Mouse (Mus musculus) forebrain, embryonic 12.5 days (tissue): ENCODE results near the gene Gbp5. TPM values are rescaled to one million over a fixed set of nuclear protein-coding genes. Genes with fewer than 3 reads are reported as not detected.
A peak's percentile ranks its signal among the peaks of the same experiment; 100 is the strongest.
"Not testable (repeated sequence)": the region's sequence is repeated elsewhere in the genome, so short reads cannot be mapped to it uniquely, and the experiment has no call there.

Experiments
- ATAC-seq: fragments of 200-750 bp; cut with Nextera tagmentation; 2 replicates; pipeline ENCODE4 v1.8.0; 2017; ENCODE audit warnings: moderate TSS enrichment; ENCODE audit not compliant: low FRiP score
- H3K27ac ChIP-seq: fragments of 300-500 bp; sonication (generic); 2 replicates; pipeline ENCODE4 v1.5.1; 2016; ENCODE audit warnings: mild to moderate bottlenecking
- H3K27me3 ChIP-seq: fragments of 300-500 bp; sonication (generic); 2 replicates; pipeline ENCODE4 v1.6.1; 2016; ENCODE audit warnings: mild to moderate bottlenecking
- H3K36me3 ChIP-seq: fragments of 300-500 bp; sonication (generic); replicated peaks from 2 replicates; pipeline ENCODE4 v1.6.1; 2016; ENCODE audit warnings: mild to moderate bottlenecking
- H3K4me1 ChIP-seq: fragments of 300-500 bp; sonication (generic); 2 replicates; pipeline ENCODE4 v1.6.1; 2016
- H3K4me2 ChIP-seq: fragments of 300-500 bp; sonication (generic); 2 replicates; pipeline ENCODE4 v1.6.1; 2016; ENCODE audit warnings: mild to moderate bottlenecking, moderate library complexity
- H3K4me3 ChIP-seq: fragments of 300-500 bp; sonication (generic); replicated peaks from 2 replicates; pipeline ENCODE4 v1.5.1; 2016; ENCODE audit warnings: mild to moderate bottlenecking
- H3K9ac ChIP-seq: fragments of 300-500 bp; sonication (generic); 2 replicates; pipeline ENCODE4 v1.6.1; 2016; ENCODE audit warnings: mild to moderate bottlenecking
- H3K9me3 ChIP-seq: fragments of 300-500 bp; sonication (generic); 2 replicates; pipeline ENCODE4 v1.6.1; 2016
- WGBS: fragments of 180-500 bp; shearing (Covaris S2); methylation state at CpG from one replicate; pipeline ENCODE4 v1.1.7; 2016; 5-methylcytosine and 5-hydroxymethylcytosine counted together
- polyA plus RNA-seq: library from polyadenylated mRNA; unstranded; fragments of >200 nt; fragmentation: Nextera tagmentation; extraction: Ambion mirVana; gene quantifications from 2 replicates; pipeline ENCODE4 v1.2.1, GENCODE M21; 2016

Gbp5 gene
- polyA plus RNA-seq, 1 experiment from 2014 or later = 0.14 TPM

DNA sequence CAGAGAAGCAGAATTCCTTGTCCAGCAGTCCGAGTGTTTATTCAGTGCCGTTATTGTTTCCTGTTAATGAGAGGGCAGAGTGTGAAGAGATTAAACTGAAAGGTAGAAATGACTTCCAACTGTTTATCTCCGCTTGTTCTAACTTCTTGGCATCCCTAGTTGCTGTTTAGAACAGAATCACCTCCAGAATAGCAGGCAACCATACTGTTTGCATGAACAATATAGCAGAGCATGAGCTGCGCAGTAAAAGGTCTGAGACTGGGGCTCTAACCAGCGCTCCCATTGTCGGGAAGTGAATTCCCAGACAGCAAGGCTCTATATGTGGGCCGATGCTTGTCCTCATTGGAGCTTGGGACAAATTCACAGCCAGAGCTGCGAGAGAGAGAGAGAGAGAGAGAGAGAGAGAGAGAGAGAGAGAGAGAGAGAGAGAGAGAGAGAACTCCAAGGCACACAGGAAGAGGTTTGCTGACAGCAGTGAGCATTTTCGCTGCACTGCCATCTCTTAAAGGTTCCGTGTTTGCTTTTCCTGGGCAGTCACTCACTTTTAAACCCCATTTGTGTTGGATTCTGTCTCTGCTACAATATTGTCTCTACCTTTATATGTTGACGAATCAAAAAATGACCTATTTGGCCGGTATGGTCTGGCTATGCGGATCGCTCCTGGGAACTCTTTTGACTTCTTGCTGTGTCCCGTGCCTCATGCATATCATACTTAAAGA is 3.5 kb downstream of the Gbp5 start:
- no peak overlapping the region for H3K27ac ChIP-seq
- 0 out of 2 replicates have a peak, but pooled peaks cover 2% of the 10 kb centered on the region for H3K4me1 ChIP-seq
- H3K4me2 ChIP-seq = peak overlapping the region; percentile 6
- 57% methylated on average over 15 of the region's 15 CpGs for WGBS
- no peaks in the 10 kb centered on the region for H3K27me3 ChIP-seq
- H3K4me3 ChIP-seq = no peak overlapping the region
- H3K36me3 ChIP-seq = no peaks in the 10 kb centered on the region
- H3K9me3 ChIP-seq = no peaks in the 10 kb centered on the region
- H3K9ac ChIP-seq = no peak overlapping the region
- no peak for ATAC-seq

DNA sequence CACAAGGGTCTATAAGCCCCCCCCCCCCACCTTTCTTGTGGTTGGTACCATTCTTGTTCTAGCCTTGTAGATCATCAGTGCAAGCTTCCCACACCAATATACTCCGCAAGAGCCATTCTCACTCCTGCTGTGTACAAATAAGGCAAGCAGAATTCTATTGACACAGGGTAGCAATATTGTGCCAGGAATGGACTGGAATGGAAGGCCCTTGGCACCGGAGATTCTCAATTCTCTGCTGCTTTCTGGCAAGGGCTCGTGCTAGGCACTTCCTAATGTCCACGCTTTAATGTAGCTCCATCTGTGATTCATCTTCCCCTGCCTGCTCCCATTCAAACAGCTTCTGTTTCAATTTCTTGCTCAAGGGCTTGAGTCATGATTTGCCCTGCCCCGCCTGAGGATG is 5.2 kb downstream of the Gbp5 start:
- Histone ChIP-seq H3K9me3 (no peaks in the 10 kb centered on the region), H3K4me2 (no peak overlapping the region), H3K36me3 (no peaks in the 10 kb centered on the region), H3K9ac (no peak overlapping the region), H3K27ac (no peak overlapping the region), H3K4me3 (no peak overlapping the region), H3K27me3 (no peaks in the 10 kb centered on the region), H3K4me1 (0 out of 2 replicates have a peak, but pooled peaks cover 2% of the 10 kb centered on the region)
- whole genome bisulfite sequencing = 89% methylated on average over 5 of the region's 5 CpGs
- ATAC-seq = no peak

DNA sequence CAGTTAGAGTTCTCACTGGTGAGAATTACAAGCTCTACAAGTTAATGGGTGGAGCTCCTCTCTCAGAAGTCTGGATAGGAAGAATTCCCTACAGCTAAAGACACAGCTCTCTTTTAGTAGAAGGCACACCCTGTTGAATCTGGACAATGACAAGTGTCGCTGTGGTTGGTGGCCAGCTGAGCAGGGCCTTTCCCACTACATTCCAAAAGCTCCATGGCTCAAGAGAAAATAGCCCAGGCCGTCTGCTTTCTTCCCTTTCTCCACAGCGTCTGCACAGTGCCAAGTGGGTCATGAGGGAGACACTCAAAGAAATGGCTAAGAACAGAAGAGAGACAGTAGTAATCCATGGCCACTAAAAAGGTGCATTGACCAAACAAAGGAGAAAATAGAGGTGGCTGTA is 34.3 kb downstream of the Gbp5 start:
- 46% methylated on average over 3 of the region's 3 CpGs for WGBS
- Histone ChIP-seq H3K4me3 (no peak overlapping the region), H3K27ac (no peak overlapping the region), H3K4me1 (peaks cover 13% of the 10 kb centered on the region), H3K9ac (no peak overlapping the region), H3K27me3 (peaks cover 15% of the 10 kb centered on the region; the same call in 1 of the 2 replicates), H3K4me2 (no peak overlapping the region), H3K36me3 (no peaks in the 10 kb centered on the region), H3K9me3 (no peaks in the 10 kb centered on the region)
- no peak for ATAC-seq

DNA sequence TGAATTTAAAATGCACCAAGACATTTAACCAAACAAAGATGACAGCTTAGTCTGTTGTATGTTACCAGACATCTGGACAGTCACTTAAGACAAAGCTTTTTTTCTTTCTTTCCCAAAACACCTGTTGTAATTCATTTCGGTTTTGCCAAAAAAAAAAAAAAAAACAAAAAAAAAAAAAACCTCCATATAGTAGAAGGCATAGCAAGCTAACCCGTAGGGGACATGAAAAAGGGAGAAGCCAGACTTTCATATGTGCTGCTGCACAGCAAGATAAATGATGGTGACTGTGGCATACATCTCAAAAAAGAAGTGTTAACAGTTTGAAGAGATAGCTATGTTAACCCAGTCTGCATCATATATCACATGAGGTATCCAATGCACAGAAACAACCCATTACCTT is 35.8 kb downstream of the Gbp5 start:
- Histone ChIP-seq H3K4me2 (peak overlapping the region; percentile 91), H3K9ac (no peak overlapping the region), H3K36me3 (no peaks in the 10 kb centered on the region), H3K27me3 (peaks cover 15% of the 10 kb centered on the region; the same call in 1 of the 2 replicates), H3K4me1 (peaks cover 13% of the 10 kb centered on the region), H3K4me3 (peak overlapping the region; percentile 50), H3K27ac (no peak overlapping the region), H3K9me3 (no peaks in the 10 kb centered on the region)
- ATAC-seq = no peak
- 70% methylated on average over 2 of the region's 2 CpGs for WGBS

DNA sequence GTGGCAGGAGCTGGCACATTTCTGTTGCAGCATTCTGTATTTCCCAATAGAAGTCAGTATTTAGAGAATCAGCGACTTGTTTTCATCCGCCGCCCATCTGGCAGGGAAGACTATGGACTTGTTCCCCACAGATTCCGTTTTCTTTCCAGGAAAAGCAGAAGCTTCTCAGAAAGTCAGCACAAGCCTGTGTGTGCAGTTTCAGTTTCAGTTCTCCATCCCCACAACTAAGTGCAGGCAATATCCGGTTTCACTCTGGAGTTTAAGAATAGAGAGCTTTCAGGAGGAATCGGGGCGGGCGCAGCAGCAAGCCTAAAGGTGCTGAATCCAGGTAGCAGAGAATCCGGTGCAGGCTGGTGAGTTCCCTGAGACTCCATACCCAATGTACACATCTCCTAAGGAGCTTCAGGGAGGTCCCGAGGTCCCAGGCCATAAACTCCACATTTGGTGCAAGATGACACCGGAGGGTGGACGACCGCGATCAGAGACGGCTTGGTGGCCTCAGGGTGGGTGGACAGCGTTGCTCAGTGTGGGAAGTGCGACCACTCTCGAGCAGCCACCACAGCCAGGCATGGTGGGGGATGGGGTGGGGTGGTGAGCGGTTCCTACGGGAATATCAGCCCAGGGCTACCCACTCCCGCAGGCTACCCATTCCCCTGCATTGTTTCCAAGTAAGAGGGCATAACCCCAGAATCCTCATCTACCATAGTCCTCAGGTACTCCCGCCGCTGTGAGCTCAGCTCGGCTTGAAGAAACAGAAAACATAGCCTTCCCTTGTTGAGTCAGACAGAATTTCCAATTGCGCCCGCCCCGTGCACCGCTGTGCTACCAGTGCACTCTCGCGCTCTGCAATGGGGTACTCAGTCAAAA is 36.5 kb downstream of the Gbp5 start, which contains the start of gene Gbp7:
Gene Gbp7 (plus strand): TSS at position 256 of the 867 bp plus-strand sequence.
- ATAC-seq = peak; percentile 77; the same call in 1 of the 2 replicates
- Histone ChIP-seq H3K4me1 (peaks cover 13% of the 10 kb centered on the region), H3K27me3 (peaks cover 15% of the 10 kb centered on the region; the same call in 1 of the 2 replicates), H3K4me2 (peak within 1 kb of the TSS; percentile 91), H3K9ac (peak within 1 kb of the TSS; percentile 50), H3K4me3 (peak within 1 kb of the TSS; percentile 50), H3K27ac (no peak within 1 kb of the TSS), H3K9me3 (no peaks in the 10 kb centered on the region), H3K36me3 (no peaks in the 10 kb centered on the region)
- 1% methylated on average over 30 of the region's 30 CpGs for WGBS

DNA sequence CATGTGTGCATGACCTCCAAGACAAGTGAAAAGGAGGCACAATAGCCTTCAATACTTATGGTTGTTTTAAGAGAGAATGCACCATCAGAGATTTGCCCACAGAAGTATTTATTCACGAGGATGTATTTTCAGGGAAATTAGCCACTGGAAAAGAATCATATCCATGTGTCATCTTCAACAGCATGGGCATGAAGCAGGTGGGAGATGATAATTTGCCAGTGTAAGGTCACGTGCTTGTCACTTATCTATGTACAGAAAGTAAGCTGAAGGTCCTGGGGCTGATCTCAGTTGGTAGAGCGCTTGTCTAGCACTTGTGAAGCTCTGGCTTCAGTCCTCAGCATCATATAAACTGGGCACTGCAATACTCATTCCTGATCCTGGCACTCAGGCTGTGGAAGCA is 37.8 kb downstream of the Gbp5 start:
- H3K27ac ChIP-seq = no peak overlapping the region
- no peak for ATAC-seq
- no peak overlapping the region for H3K4me3 ChIP-seq
- WGBS = 92% methylated on average over 3 of the region's 3 CpGs
- H3K9me3 ChIP-seq = no peaks in the 10 kb centered on the region
- H3K36me3 ChIP-seq = no peaks in the 10 kb centered on the region
- no peak overlapping the region for H3K4me2 ChIP-seq
- no peak overlapping the region for H3K9ac ChIP-seq
- H3K27me3 ChIP-seq = peaks cover 15% of the 10 kb centered on the region; the same call in 1 of the 2 replicates
- H3K4me1 ChIP-seq = peaks cover 13% of the 10 kb centered on the region

DNA sequence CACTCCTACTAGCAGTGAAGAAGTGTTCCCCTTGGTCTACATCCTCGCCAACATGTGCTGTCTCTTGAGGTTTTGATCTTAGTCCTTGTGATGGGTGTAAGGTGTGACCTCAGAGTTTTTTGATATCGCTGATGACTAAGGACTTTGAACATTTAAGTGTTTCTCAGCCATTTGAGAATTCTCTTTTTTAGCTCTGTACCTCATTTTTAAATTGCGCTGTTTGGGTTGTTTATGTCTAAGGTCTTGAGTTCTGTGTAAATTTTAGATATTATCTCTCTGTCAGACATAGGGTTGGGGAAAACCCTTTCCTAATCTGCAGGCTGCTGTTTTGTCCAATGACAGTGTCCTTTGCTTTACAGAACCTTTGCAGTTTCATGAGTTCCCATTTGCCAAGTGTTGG is 39.4 kb downstream of the Gbp5 start:
- WGBS = 93% methylated on average over 3 of the region's 3 CpGs
- peaks cover 15% of the 10 kb centered on the region; the same call in 1 of the 2 replicates for H3K27me3 ChIP-seq
- ATAC-seq = no peak

DNA sequence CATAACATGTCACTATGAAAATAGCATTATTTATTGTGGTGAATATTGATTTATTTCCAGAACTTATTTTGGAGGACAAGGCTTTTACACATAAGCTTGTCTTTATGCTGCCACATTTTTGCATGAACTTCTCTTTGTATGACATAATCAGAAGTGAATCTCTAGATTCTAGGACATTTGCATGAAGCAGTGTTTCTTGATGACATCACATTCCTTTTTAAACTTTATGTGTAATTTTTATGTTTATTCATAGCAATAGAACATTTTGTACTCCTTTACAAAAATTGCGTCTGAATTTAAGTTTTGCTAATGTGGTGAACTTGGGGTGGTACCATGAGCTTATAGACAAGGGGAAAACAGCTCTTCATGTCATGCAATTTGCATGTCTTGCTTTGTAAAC is 41.9 kb downstream of the Gbp5 start:
- no peak overlapping the region for H3K4me3 ChIP-seq
- peaks cover 3% of the 10 kb centered on the region; the same call in 1 of the 2 replicates for H3K4me1 ChIP-seq
- peaks cover 8% of the 10 kb centered on the region; the same call in 1 of the 2 replicates for H3K27me3 ChIP-seq
- no peak for ATAC-seq
- 59% methylated on average over 1 of the region's 1 CpGs for WGBS
- no peaks in the 10 kb centered on the region for H3K9me3 ChIP-seq
- no peak overlapping the region for H3K9ac ChIP-seq
- H3K4me2 ChIP-seq = no peak overlapping the region
- no peak overlapping the region for H3K27ac ChIP-seq
- H3K36me3 ChIP-seq = no peaks in the 10 kb centered on the region

More for the DNA sequence above, 39.4 kb downstream of the Gbp5 start:
- H3K4me3 ChIP-seq = no peak overlapping the region
- H3K36me3 ChIP-seq = no peaks in the 10 kb centered on the region
- H3K9me3 ChIP-seq = no peaks in the 10 kb centered on the region
- peaks cover 13% of the 10 kb centered on the region for H3K4me1 ChIP-seq
- no peak overlapping the region for H3K9ac ChIP-seq
- H3K4me2 ChIP-seq = no peak overlapping the region
- no peak overlapping the region for H3K27ac ChIP-seq

DNA sequence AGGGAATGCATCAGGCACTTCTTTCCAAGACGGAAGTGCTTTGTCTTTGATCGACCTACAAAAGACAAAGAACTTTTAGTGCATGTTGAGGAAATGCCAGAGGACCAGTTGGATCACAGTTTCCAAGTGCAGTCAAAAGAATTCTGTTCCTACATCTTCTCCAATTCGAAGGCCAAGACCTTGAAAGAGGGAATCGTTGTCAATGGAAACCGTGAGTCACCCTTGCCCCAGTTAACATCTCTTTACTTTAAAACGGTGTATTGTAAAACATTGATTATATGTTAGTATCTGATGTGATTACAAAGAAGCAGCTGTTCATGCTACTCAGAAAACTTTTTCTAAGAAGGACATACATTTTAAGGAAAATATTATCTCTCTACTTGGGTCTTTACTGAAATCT is 47.6 kb downstream of the Gbp5 start:
- 85% methylated on average over 6 of the region's 6 CpGs for WGBS
- H3K27ac ChIP-seq = no peak overlapping the region
- no peak overlapping the region for H3K4me2 ChIP-seq
- no peaks in the 10 kb centered on the region for H3K4me1 ChIP-seq
- H3K27me3 ChIP-seq = no peaks in the 10 kb centered on the region
- H3K36me3 ChIP-seq = no peaks in the 10 kb centered on the region
- H3K9ac ChIP-seq = no peak overlapping the region
- no peak for ATAC-seq
- no peaks in the 10 kb centered on the region for H3K9me3 ChIP-seq
- H3K4me3 ChIP-seq = no peak overlapping the region

DNA sequence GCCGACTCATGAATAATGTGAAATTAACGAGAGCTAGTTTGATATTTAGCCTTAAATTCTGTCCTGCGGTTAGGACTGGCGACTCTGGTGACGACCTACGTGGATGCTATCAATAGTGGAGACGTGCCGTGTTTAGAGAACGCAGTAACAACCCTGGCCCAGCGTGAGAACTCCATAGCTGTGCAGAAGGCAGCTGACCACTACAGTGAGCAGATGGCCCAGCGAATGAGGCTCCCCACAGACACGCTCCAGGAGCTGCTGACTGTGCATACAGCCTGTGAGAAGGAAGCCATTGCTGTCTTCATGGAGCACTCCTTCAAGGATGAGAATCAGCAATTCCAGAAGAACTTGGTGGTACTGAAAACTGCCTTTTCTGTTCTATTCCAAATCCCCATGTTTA is 49.0 kb downstream of the Gbp5 start:
- not testable (repeated sequence) for H3K27me3 ChIP-seq, H3K9ac ChIP-seq, H3K4me1 ChIP-seq, H3K4me2 ChIP-seq, H3K9me3 ChIP-seq, H3K36me3 ChIP-seq, H3K4me3 ChIP-seq, H3K27ac ChIP-seq, ATAC-seq
- 84% methylated on average over 12 of the region's 12 CpGs for WGBS

DNA sequence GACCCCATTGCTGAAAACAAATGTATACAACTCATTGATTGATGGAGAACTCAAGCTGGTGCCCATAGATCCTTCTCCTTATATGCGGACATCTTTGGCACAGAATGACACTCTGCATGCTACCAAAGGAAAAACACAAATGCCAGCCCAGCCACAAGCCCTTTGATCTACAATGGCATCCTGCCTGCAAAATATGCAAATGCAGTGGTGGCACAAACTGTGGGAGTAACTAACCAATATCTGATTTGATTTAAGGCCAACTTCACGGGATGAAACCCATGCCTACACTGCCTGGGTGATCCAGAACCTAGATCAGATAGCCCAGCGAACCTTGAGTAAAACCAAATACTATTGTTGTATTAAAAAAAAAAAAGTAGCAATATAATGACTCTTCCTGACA is 52.9 kb downstream of the Gbp5 start:
- H3K27ac ChIP-seq = no peak overlapping the region
- no peaks in the 10 kb centered on the region for H3K4me1 ChIP-seq
- ATAC-seq = no peak
- no peaks in the 10 kb centered on the region for H3K36me3 ChIP-seq
- H3K27me3 ChIP-seq = no peaks in the 10 kb centered on the region
- WGBS = 82% methylated on average over 3 of the region's 3 CpGs
- no peak overlapping the region for H3K4me2 ChIP-seq
- no peak overlapping the region for H3K9ac ChIP-seq
- H3K9me3 ChIP-seq = no peaks in the 10 kb centered on the region
- no peak overlapping the region for H3K4me3 ChIP-seq

DNA sequence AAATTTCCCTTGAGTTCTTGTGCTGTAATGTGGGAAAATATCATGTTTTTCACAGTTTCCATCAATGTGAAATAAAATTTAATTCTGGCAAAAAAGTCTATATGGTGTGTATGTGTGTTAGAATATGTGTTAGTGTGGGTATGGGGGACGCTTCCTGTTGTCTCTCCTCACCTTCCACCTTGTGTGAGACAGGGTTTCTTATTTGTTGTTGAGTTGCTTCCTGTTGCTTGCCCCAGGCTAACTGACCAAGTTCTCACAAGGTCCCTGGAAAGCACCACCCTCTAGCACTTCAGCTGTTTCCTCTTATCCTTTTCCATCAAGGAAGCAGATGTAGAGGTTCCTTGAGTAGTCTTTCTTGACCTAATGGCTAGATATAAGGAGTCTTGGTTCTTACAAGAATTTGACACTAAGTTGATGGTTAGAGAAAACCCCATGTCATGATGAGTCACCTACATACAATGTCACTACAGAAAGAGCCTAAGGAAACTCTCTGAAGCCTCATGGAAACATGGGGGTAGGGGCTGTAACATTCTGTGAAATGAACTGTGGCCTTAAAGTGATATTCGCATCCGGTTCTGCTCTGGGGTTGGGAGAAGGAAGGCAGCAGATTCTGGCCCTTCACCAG is 56.4 kb downstream of the Gbp5 start:
- no peak overlapping the region for H3K4me3 ChIP-seq
- no peaks in the 10 kb centered on the region for H3K36me3 ChIP-seq
- no peaks in the 10 kb centered on the region for H3K4me1 ChIP-seq
- H3K9ac ChIP-seq = no peak overlapping the region
- no peak overlapping the region for H3K27ac ChIP-seq
- no peak overlapping the region for H3K4me2 ChIP-seq
- H3K9me3 ChIP-seq = no peaks in the 10 kb centered on the region
- H3K27me3 ChIP-seq = no peaks in the 10 kb centered on the region
- no peak for ATAC-seq
- 90% methylated on average over 3 of the region's 3 CpGs for WGBS
